Mouse (Mus musculus): Measurements from ENCODE around the gene Akap8l.

DNA sequence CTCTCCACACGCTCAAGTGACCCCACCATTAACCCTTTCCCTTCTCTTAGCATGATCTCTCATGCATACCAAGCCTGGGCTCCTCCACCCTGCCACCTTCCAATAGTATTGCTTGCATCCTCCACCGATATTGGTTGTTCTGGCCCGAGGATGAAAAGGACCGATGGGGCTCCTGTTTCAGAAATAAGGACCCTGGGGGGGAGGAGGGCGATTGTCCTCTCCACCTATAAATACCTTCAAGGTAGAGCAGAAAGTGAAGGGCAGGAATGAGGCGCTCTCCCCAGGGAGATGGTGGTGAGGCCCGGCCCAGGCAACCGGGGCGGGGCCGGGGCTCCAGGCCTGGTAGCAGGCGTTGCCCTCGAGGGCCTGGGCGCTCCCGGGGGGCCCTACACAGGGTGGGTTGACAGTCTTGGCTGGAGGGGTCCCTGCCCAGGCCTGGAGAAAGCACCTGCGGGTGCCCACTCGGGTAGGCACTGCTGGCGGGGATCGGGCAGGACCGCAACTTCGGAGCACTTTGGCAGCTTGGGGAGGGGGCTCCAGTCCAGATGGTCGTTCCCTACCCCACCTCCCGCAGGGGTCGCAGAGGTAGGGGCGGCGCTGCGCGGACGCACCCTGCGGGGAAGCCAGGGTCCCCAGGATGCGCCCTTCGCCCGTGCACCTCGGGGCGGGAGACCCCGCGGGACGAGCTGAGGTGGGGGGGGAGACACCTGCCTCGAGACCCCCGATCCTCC is 38.1 kb upstream of the Akap8l start:
- TF ChIP-seq CTCF (IDR thresholded peaks at IDR 0.05; ENCODE audit: borderline replicate concordance, insufficient read depth, low read length) (no peak), POLR2A (IDR thresholded peaks at IDR 0.05; ENCODE audit: low read depth, low read length) (no peak)
